Mouse (Mus musculus): Measurements from ENCODE around the gene Acap3.

DNA sequence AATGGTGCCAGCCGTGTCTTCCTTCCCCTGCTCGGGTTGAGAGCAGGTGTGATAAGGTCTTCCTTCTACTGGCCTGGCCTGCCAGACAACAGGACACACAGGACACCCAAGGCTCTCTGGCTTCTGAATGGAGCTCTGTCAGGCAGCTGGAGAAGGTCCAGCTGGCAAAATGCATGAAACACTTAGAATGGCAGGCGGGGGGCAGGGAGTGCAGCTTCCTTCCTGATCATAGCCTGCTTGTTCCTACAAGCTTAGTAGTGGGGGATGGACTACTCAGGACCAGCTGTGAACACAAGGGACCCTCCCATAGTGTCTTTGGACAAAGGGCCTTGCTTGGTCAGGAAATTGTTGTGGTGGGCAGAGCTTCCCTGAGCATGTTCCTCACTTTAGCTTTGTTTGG lies 9.6 kb downstream of the Acap3 start:
- no peak for TF ChIP-seq CTCF (conservative IDR thresholded peaks at IDR 0.05; ENCODE audit: insufficient read depth, insufficient read length, low read depth, low read length)
- TF ChIP-seq POLR2A (IDR thresholded peaks at IDR 0.05; ENCODE audit: low read depth, low read length): no peak
